Mouse (Mus musculus) stomach, postnatal 0 days (tissue): ENCODE measurements around the gene Gpr179. TPM values are rescaled to one million over a fixed set of nuclear protein-coding genes. Genes with fewer than 3 reads are reported as not detected.
A peak's percentile ranks its signal among the peaks of the same experiment; 100 is the strongest.

ENCODE experiments used
- ATAC-seq: fragments of 200-750 bp; cut with Nextera tagmentation; 2 replicates; pipeline ENCODE4 v1.8.0; 2017; ENCODE audit not compliant: low FRiP score, low TSS enrichment
- DNase-seq: peaks from one replicate; pipeline ENCODE4 v3.0.0-alpha.2; 2016; ENCODE audit warnings: low spot score
- H3K27ac ChIP-seq: fragments of 300-500 bp; sonication (generic); replicated peaks from 2 replicates; pipeline ENCODE4 v1.5.1; 2014; ENCODE audit warnings: mild to moderate bottlenecking, control low read depth
- H3K27me3 ChIP-seq: fragments of 300-500 bp; sonication (generic); 2 replicates; pipeline ENCODE4 v1.6.1; 2014; ENCODE audit warnings: low read length; ENCODE audit not compliant: control insufficient read depth, insufficient read depth
- H3K36me3 ChIP-seq: fragments of 300-500 bp; sonication (generic); 2 replicates; pipeline ENCODE4 v1.6.1; 2014; ENCODE audit warnings: low read length, mixed read lengths; ENCODE audit not compliant: control insufficient read depth, insufficient read depth
- H3K4me1 ChIP-seq: fragments of 300-500 bp; sonication (generic); replicated peaks from 2 replicates; pipeline ENCODE4 v1.6.1; 2014; ENCODE audit warnings: antibody characterized with exemption; ENCODE audit not compliant: control insufficient read depth, insufficient read depth
- H3K4me2 ChIP-seq: fragments of 300-500 bp; sonication (generic); replicated peaks from 2 replicates; pipeline ENCODE4 v1.6.1; 2014; ENCODE audit warnings: low read depth, mild to moderate bottlenecking, control low read depth, moderate library complexity
- H3K4me3 ChIP-seq: fragments of 300-500 bp; sonication (generic); 2 replicates; pipeline ENCODE4 v1.5.1; 2014; ENCODE audit warnings: low read depth, low read length, control low read depth
- H3K9ac ChIP-seq: fragments of 300-500 bp; sonication (generic); 2 replicates; pipeline ENCODE4 v1.6.1; 2014; ENCODE audit warnings: mild to moderate bottlenecking, low read length, control low read depth, mixed read lengths
- H3K9me3 ChIP-seq: fragments of 300-500 bp; sonication (generic); 2 replicates; pipeline ENCODE4 v1.6.1; 2016; ENCODE audit warnings: low read length; ENCODE audit not compliant: control insufficient read depth
- CTCF ChIP-seq: IDR thresholded peaks from 2 replicates; pipeline ENCODE4 v1.5.1; 2016; ENCODE audit warnings: antibody characterized with exemption, low read depth, mild to moderate bottlenecking, moderate library complexity
- EP300 ChIP-seq: optimal IDR thresholded peaks from 2 replicates; pipeline ENCODE3; 2016; ENCODE audit warnings: antibody characterized with exemption
- WGBS: fragments of 180-500 bp; shearing (Covaris S2); extraction: QIAGEN DNeasy Blood & Tissue Kit; methylation state at CpG from one replicate; pipeline ENCODE4 v1.1.7; 2014; 5-methylcytosine and 5-hydroxymethylcytosine counted together
- polyA plus RNA-seq: library from polyadenylated mRNA; unstranded; fragments of >200 nt; fragmentation: Nextera tagmentation; extraction: Ambion mirVana; gene quantifications from 2 replicates; pipeline ENCODE4 v1.2.1, GENCODE M21; 2015

The Gpr179 gene
- polyA plus RNA-seq, 1 experiment from 2014 or later: 0.23 TPM

GRCm38 (mm10) chr11:97352935-97353597, 1.2 kb upstream of the Gpr179 start:
- H3K36me3 ChIP-seq: no peaks in the 10 kb centered on the region
- 0 out of 2 replicates have a peak, but pooled peaks cover 3% of the 10 kb centered on the region for H3K4me1 ChIP-seq
- 51% methylated on average over 4 of the region's 4 CpGs for WGBS
- H3K9ac ChIP-seq: no peak overlapping the region
- no peak overlapping the region for H3K4me2 ChIP-seq
- DNase-seq (peak; percentile 45), ATAC-seq (0 out of 2 replicates have a peak, but pooled peaks have one; percentile 41)
- TF ChIP-seq CTCF: no peak
- TF ChIP-seq EP300: no peak
- no peaks in the 10 kb centered on the region for H3K9me3 ChIP-seq
- H3K27me3 ChIP-seq: no peaks in the 10 kb centered on the region
- H3K27ac ChIP-seq: no peak overlapping the region
- H3K4me3 ChIP-seq: no peak overlapping the region

- H3K27me3 ChIP-seq: no peaks in the 10 kb centered on the region
- no peaks in the 10 kb centered on the region for H3K9me3 ChIP-seq
- no peaks in the 10 kb centered on the region for H3K36me3 ChIP-seq
- DNase-seq (peak; percentile 87), ATAC-seq (peak; percentile 70)
- TF ChIP-seq CTCF: no peak
- no peak overlapping the region for H3K4me3 ChIP-seq
- 13% methylated on average over 2 of the region's 2 CpGs for WGBS
- H3K9ac ChIP-seq: no peak overlapping the region
- H3K4me2 ChIP-seq: no peak overlapping the region
- H3K27ac ChIP-seq: peak overlapping the region; percentile 67
- H3K4me1 ChIP-seq: 0 out of 2 replicates have a peak, but pooled peaks cover 3% of the 10 kb centered on the region
These were observed 1.8 kb downstream of the Gpr179 start for GRCm38 (mm10) chr11:97350035-97350434.

GRCm38 (mm10) chr11:97347291-97347690, 4.6 kb downstream of the Gpr179 start:
- WGBS: 66% methylated on average over 9 of the region's 9 CpGs
- H3K27me3 ChIP-seq: no peaks in the 10 kb centered on the region
- no peak for TF ChIP-seq EP300
- TF ChIP-seq CTCF: no peak
- H3K4me1 ChIP-seq: 0 out of 2 replicates have a peak, but pooled peaks cover 3% of the 10 kb centered on the region
- no peak for ATAC-seq
- H3K9me3 ChIP-seq: no peaks in the 10 kb centered on the region
- H3K36me3 ChIP-seq: no peaks in the 10 kb centered on the region
- no peak overlapping the region for H3K4me3 ChIP-seq
- H3K27ac ChIP-seq: no peak overlapping the region
- no peak overlapping the region for H3K9ac ChIP-seq
- no peak for DNase-seq
- no peak overlapping the region for H3K4me2 ChIP-seq

DNA sequence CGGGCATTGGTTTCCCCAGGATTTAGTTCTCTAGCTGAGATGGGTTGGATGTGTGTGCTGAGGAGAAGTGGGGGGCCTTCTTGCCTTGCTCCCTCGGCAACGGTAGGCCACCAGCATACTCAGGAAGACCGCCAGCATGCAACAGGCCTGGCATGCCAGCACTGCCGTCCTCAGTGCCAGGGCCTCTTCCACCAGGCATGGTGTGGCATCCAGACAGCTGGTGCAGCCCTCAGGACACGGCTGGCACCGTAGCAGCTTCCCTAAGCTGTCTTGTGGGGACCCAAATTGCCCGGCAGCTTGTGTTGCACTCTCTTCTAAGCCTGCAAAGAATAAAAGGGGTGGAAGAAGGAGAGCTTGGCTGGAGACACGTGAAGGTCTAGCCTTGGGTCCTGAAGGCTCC, 5.5 kb downstream of the Gpr179 start:
- no peak for ATAC-seq
- TF ChIP-seq CTCF: no peak
- no peak for TF ChIP-seq EP300
- Histone ChIP-seq H3K36me3 (no peaks in the 10 kb centered on the region), H3K4me3 (no peak overlapping the region), H3K9me3 (no peaks in the 10 kb centered on the region), H3K9ac (no peak overlapping the region), H3K27ac (no peak overlapping the region), H3K4me1 (0 out of 2 replicates have a peak, but pooled peaks cover 3% of the 10 kb centered on the region), H3K4me2 (no peak overlapping the region), H3K27me3 (no peaks in the 10 kb centered on the region)
- no peak for DNase-seq
- 87% methylated on average over 9 of the region's 9 CpGs for WGBS

DNA sequence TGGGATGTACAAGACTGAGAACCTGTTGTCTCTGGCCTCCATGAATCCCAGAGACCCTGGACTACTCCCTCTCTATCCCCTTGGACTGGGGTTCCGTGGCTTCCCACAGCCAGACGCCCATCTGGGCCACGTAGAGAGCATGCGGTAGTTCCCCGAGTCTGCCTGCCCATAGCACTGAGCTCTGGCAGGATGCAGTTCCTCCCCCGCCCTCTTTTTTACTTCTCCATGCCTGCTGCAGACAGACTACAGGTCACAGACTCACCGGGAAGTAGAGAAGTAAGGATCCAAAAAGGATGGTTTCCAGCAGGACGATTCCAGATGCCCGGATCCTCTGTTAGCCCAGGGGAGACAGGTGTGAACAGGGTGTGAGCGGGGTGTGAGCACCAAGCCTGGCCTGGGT, 6.4 kb downstream of the Gpr179 start:
- DNase-seq (no peak), ATAC-seq (no peak)
- no peak overlapping the region for H3K4me2 ChIP-seq
- H3K27me3 ChIP-seq: no peaks in the 10 kb centered on the region
- H3K36me3 ChIP-seq: no peaks in the 10 kb centered on the region
- TF ChIP-seq EP300 (no peak), CTCF (no peak)
- 0 out of 2 replicates have a peak, but pooled peaks cover 3% of the 10 kb centered on the region for H3K4me1 ChIP-seq
- H3K27ac ChIP-seq: no peak overlapping the region
- WGBS: 64% methylated on average over 10 of the region's 10 CpGs
- H3K9me3 ChIP-seq: no peaks in the 10 kb centered on the region
- H3K4me3 ChIP-seq: no peak overlapping the region
- H3K9ac ChIP-seq: no peak overlapping the region

- no peaks in the 10 kb centered on the region for H3K4me1 ChIP-seq
- ATAC-seq (peak; percentile 61; the same call in 1 of the 2 replicates), DNase-seq (peak; percentile 81)
- peak overlapping the region; percentile 31 for H3K4me2 ChIP-seq
- H3K27me3 ChIP-seq: no peaks in the 10 kb centered on the region
- 29% methylated on average over 17 of the region's 17 CpGs for WGBS
- no peaks in the 10 kb centered on the region for H3K9me3 ChIP-seq
- H3K27ac ChIP-seq: no peak overlapping the region
- H3K4me3 ChIP-seq: no peak overlapping the region
- H3K9ac ChIP-seq: 0 out of 2 replicates have a peak overlapping the region, but pooled peaks have one; percentile 13
- no peaks in the 10 kb centered on the region for H3K36me3 ChIP-seq
- TF ChIP-seq EP300: no peak
- peak; percentile 64 for TF ChIP-seq CTCF
These were observed 8.3 kb downstream of the Gpr179 start for GRCm38 (mm10) chr11:97343619-97344018.
